Mouse (Mus musculus): ENCODE data around the gene Tmem184c. TPM values are rescaled to one million over a fixed set of nuclear protein-coding genes. Genes with fewer than 3 reads are reported as not detected.
A peak's percentile ranks its signal among the peaks of the same experiment; 100 is the strongest.

Gene Tmem184c
- polyA plus RNA-seq, 1 experiment from 2014 or later = 27.4 TPM

DNA sequence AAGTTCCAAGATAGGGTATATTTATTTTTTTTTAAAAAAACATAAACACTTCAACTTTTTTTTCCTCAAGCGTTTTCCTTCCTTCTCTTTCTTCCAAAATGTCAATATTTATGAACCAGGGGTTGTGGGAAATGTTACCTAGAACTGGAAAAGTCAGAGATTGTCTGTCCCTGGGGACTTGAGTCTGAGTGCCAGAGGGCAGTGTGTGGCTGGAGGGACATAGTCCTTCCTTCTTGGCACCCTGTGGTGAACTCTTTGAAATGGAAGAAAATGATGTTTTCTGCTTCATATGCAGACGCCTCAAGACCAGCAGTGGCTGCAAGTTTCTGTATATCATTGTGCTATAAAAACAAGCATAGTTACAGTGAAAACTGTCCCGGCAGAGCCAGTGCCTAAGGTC is 20.2 kb upstream of the Tmem184c start:
- Histone ChIP-seq H3K27me3 (ENCODE audit: control insufficient read depth, insufficient read depth, low read length) (no peaks in the 10 kb centered on the region), H3K4me1 (ENCODE audit: control insufficient read depth, insufficient read depth, low read length) (no peaks in the 10 kb centered on the region), H3K36me3 (ENCODE audit: control insufficient read depth, insufficient read depth, low read length) (no peaks in the 10 kb centered on the region), H3K27ac (ENCODE audit: low read depth, low read length) (no peak overlapping the region), H3K9ac (ENCODE audit: low read depth, low read length) (no peak overlapping the region), H3K4me2 (no peak overlapping the region), H3K9me3 (replicated peaks; ENCODE audit: control insufficient read depth, low read length) (no peaks in the 10 kb centered on the region), H3K4me3 (ENCODE audit: low read depth, low read length) (no peak overlapping the region)
- 56% methylated on average over 3 of the region's 3 CpGs for WGBS (ENCODE audit: insufficient replicate concordance)
- no peak for ATAC-seq (replicated peaks; ENCODE audit: insufficient number of reproducible peaks, low FRiP score, low TSS enrichment)

DNA sequence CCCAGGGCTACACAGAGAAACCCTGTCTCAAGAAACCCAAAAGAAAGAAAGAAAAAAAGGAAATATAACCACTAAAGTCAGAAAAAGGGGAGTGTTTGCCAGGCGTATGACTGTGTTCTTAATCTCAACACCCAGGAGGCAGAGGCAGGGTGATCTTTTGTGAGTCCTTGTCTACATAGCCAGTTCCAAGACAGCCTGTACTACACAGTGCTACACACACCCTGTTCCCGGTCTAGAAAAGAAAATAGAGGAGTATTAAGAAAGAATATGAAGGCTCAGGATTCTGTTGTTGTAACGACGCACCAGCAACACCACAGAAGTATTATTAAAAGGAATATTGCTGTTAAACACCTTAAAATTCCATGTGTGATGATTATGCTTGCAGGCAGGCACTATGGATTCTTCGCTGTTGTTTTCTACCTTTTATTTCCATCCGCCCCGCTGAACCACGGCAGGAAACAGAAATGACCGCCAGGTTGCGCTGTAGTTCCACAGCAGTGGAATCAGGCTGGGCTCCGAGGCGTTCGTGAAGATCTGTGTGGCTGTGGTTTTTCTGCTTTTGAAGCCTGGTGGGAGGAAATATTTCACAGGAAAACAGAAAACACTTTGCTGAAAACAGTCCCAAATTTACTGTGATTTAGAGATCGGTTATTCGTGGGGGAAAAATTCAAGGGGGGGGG is 19.5 kb upstream of the Tmem184c start:
- H3K9ac ChIP-seq (ENCODE audit: low read depth, low read length) = no peak overlapping the region
- no peak for ATAC-seq (replicated peaks; ENCODE audit: insufficient number of reproducible peaks, low FRiP score, low TSS enrichment)
- WGBS (ENCODE audit: insufficient replicate concordance) = 18% methylated on average over 15 of the region's 15 CpGs

DNA sequence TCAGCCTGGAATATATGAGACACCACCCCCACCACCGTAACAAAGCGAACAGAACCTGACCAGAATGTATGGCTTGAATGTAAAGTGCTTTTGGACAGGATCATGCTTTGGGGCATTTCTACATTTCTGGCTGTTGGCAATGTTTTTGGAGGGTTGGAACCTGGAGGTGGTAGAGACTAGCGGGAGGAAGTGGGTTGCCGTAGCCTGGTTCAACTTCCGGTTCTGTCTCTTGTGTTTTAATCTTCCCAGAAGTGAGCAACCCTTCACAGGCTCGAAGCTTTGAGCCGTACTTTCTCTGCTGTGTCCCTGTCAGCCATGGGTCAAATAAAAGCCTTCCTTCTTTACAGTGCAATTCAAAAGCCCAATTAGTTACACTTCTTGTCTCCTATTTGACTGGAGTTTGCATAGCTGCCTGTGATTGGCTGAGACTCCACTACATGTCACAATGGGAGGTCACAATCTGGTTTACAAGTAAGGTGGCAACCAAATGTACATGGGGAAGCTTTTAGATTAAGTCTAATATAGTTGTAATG is 13.2 kb upstream of the Tmem184c start:
- Histone ChIP-seq H3K27ac (ENCODE audit: low read depth, low read length) (no peak overlapping the region), H3K4me2 (no peak overlapping the region), H3K36me3 (ENCODE audit: control insufficient read depth, insufficient read depth, low read length) (no peaks in the 10 kb centered on the region), H3K4me3 (ENCODE audit: low read depth, low read length) (no peak overlapping the region), H3K9me3 (replicated peaks; ENCODE audit: control insufficient read depth, low read length) (no peaks in the 10 kb centered on the region), H3K9ac (ENCODE audit: low read depth, low read length) (no peak overlapping the region), H3K27me3 (ENCODE audit: control insufficient read depth, insufficient read depth, low read length) (no peaks in the 10 kb centered on the region), H3K4me1 (ENCODE audit: control insufficient read depth, insufficient read depth, low read length) (no peaks in the 10 kb centered on the region)
- no peak for ATAC-seq (replicated peaks; ENCODE audit: insufficient number of reproducible peaks, low FRiP score, low TSS enrichment)
- WGBS (ENCODE audit: insufficient replicate concordance) = 85% methylated on average over 7 of the region's 7 CpGs

More for the DNA sequence above, 19.5 kb upstream of the Tmem184c start:
- H3K4me3 ChIP-seq (ENCODE audit: low read depth, low read length) = no peak overlapping the region
- H3K4me2 ChIP-seq = no peak overlapping the region
- H3K27ac ChIP-seq (ENCODE audit: low read depth, low read length) = no peak overlapping the region
- H3K4me1 ChIP-seq (ENCODE audit: control insufficient read depth, insufficient read depth, low read length) = no peaks in the 10 kb centered on the region
- no peaks in the 10 kb centered on the region for H3K36me3 ChIP-seq (ENCODE audit: control insufficient read depth, insufficient read depth, low read length)
- no peaks in the 10 kb centered on the region for H3K9me3 ChIP-seq (replicated peaks; ENCODE audit: control insufficient read depth, low read length)
- no peaks in the 10 kb centered on the region for H3K27me3 ChIP-seq (ENCODE audit: control insufficient read depth, insufficient read depth, low read length)

DNA sequence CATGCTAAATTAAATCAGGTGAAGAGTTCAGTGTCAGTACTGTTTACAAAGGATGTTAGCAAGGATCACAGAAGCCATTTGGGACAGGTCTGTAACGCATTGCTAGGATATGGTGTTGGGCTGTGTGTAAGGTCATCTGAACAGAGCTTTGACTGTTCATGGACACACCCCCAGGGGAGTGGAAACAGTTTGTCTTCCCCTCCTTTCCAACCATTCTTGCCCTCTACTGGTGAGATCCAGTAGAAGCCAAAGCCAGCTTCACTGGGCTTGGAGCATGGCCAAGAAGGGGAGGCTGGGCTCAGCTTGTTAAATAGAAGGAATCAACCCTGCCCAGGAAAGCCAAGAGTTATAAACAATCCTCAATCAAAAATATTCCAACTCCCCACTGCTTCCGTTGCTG is 7.4 kb upstream of the Tmem184c start:
- H3K27me3 ChIP-seq (ENCODE audit: control insufficient read depth, insufficient read depth, low read length) = no peaks in the 10 kb centered on the region
- H3K36me3 ChIP-seq (ENCODE audit: control insufficient read depth, insufficient read depth, low read length) = no peaks in the 10 kb centered on the region
- no peak overlapping the region for H3K4me3 ChIP-seq (ENCODE audit: low read depth, low read length)
- H3K9me3 ChIP-seq (replicated peaks; ENCODE audit: control insufficient read depth, low read length) = no peaks in the 10 kb centered on the region
- H3K27ac ChIP-seq (ENCODE audit: low read depth, low read length) = no peak overlapping the region
- no peak overlapping the region for H3K9ac ChIP-seq (ENCODE audit: low read depth, low read length)
- no peaks in the 10 kb centered on the region for H3K4me1 ChIP-seq (ENCODE audit: control insufficient read depth, insufficient read depth, low read length)
- no peak overlapping the region for H3K4me2 ChIP-seq
- WGBS (ENCODE audit: insufficient replicate concordance) = 64% methylated on average over 2 of the region's 2 CpGs
- no peak for ATAC-seq (replicated peaks; ENCODE audit: insufficient number of reproducible peaks, low FRiP score, low TSS enrichment)

DNA sequence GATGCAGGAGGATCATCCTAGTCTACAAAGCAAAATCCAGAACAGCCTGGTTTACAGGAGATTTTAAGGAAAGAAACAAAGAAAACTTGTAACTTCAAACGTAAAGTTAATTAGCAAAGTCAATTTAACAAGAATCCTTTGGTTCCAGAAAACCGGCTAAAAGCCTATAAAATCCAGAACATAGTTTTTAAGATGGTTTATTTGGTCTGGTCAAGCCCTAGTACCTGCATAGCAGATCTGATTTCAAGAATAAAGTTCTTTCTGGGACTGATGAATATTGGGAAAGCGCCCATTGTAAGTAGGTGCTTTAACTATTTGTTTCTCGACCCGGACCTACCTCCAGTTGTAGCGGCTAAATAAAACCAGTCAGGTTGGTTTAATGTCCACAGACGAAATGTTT is 877 bp downstream of the Tmem184c start:
- no peak overlapping the region for H3K27ac ChIP-seq (ENCODE audit: low read depth, low read length)
- 17% methylated on average over 7 of the region's 7 CpGs for WGBS (ENCODE audit: insufficient replicate concordance)
- H3K9me3 ChIP-seq (replicated peaks; ENCODE audit: control insufficient read depth, low read length) = no peaks in the 10 kb centered on the region
- no peaks in the 10 kb centered on the region for H3K27me3 ChIP-seq (ENCODE audit: control insufficient read depth, insufficient read depth, low read length)
- H3K4me2 ChIP-seq = peak overlapping the region; percentile 81
- H3K9ac ChIP-seq (ENCODE audit: low read depth, low read length) = peak overlapping the region; percentile 76
- H3K36me3 ChIP-seq (ENCODE audit: control insufficient read depth, insufficient read depth, low read length) = no peaks in the 10 kb centered on the region
- H3K4me3 ChIP-seq (ENCODE audit: low read depth, low read length) = peak overlapping the region; percentile 85
- no peaks in the 10 kb centered on the region for H3K4me1 ChIP-seq (ENCODE audit: control insufficient read depth, insufficient read depth, low read length)
- ATAC-seq (replicated peaks; ENCODE audit: insufficient number of reproducible peaks, low FRiP score, low TSS enrichment) = no peak

DNA sequence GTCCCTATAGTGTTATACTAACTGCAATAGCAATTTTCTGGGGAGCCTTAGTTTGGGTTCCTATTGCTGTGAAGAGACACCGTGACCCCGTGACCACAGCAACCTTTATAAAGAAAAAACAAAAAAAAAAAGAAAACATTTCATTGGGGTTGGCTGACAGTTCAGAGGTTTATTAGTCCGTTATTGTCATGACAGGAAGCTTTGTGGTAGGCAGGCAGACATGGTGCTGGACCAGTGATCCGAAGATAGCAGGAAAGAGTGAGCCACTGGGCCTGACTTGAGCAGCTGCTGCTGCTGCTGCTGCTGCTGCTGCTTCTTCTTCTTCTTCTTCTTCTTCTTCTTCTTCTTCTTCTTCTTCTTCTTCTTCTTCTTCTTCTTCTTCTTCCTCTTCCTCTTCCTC is 26.3 kb downstream of the Tmem184c start:
- Histone ChIP-seq H3K9ac (ENCODE audit: low read depth, low read length) (no peak overlapping the region), H3K4me2 (no peak overlapping the region), H3K9me3 (replicated peaks; ENCODE audit: control insufficient read depth, low read length) (no peaks in the 10 kb centered on the region), H3K4me3 (ENCODE audit: low read depth, low read length) (no peak overlapping the region), H3K27me3 (ENCODE audit: control insufficient read depth, insufficient read depth, low read length) (no peaks in the 10 kb centered on the region), H3K36me3 (ENCODE audit: control insufficient read depth, insufficient read depth, low read length) (peaks cover 5% of the 10 kb centered on the region), H3K27ac (ENCODE audit: low read depth, low read length) (no peak overlapping the region), H3K4me1 (ENCODE audit: control insufficient read depth, insufficient read depth, low read length) (no peaks in the 10 kb centered on the region)
- WGBS (ENCODE audit: insufficient replicate concordance) = 87% methylated on average over 4 of the region's 4 CpGs
- ATAC-seq (replicated peaks; ENCODE audit: insufficient number of reproducible peaks, low FRiP score, low TSS enrichment) = no peak

DNA sequence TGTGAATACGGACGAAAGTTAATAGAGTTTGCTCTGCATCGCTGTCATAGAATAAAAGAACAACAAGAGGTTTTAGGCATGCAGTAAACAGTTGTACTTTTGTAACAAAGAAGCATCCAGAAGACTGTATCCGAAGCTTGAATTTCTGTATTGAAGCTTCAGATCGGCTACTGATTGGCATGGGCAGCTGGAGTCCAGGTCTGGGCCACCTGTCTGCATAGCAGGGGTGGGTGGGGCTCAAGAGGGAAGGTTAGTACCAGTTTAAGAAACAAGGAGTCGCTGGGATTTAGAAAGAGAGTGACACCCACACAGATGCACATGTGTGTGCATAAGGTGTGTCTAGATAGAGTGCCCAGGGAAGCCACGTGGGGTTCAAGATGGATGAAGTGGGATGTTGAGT is 32.8 kb downstream of the Tmem184c start:
- H3K27me3 ChIP-seq (ENCODE audit: control insufficient read depth, insufficient read depth, low read length) = no peaks in the 10 kb centered on the region
- no peaks in the 10 kb centered on the region for H3K9me3 ChIP-seq (replicated peaks; ENCODE audit: control insufficient read depth, low read length)
- no peak overlapping the region for H3K4me3 ChIP-seq (ENCODE audit: low read depth, low read length)
- H3K27ac ChIP-seq (ENCODE audit: low read depth, low read length) = no peak overlapping the region
- H3K4me1 ChIP-seq (ENCODE audit: control insufficient read depth, insufficient read depth, low read length) = peaks cover 2% of the 10 kb centered on the region; the same call in 1 of the 2 replicates
- WGBS (ENCODE audit: insufficient replicate concordance) = 90% methylated on average over 7 of the region's 7 CpGs
- H3K4me2 ChIP-seq = no peak overlapping the region
- H3K9ac ChIP-seq (ENCODE audit: low read depth, low read length) = no peak overlapping the region
- H3K36me3 ChIP-seq (ENCODE audit: control insufficient read depth, insufficient read depth, low read length) = peaks cover 5% of the 10 kb centered on the region
- no peak for ATAC-seq (replicated peaks; ENCODE audit: insufficient number of reproducible peaks, low FRiP score, low TSS enrichment)

DNA sequence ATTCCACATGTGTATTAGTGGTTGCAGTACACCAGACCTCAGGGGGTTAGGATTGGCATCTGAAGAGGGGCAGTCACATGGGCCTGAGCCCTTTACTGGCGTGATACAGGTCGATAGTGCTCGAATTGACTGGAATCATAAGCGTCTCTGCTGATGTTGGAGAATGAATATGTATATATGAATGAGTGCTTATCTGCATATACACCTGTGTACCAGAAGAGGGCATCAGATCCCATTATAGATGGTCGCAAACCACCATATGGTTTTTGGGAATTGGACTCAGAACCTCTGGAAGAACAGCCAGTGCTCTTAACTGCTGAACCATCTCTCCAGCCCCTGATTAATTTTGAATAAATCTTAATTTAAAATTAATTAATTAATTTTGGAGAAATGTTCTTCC is 36.3 kb downstream of the Tmem184c start:
- no peaks in the 10 kb centered on the region for H3K27me3 ChIP-seq (ENCODE audit: control insufficient read depth, insufficient read depth, low read length)
- no peak overlapping the region for H3K9ac ChIP-seq (ENCODE audit: low read depth, low read length)
- H3K4me3 ChIP-seq (ENCODE audit: low read depth, low read length) = no peak overlapping the region
- ATAC-seq (replicated peaks; ENCODE audit: insufficient number of reproducible peaks, low FRiP score, low TSS enrichment) = no peak
- H3K36me3 ChIP-seq (ENCODE audit: control insufficient read depth, insufficient read depth, low read length) = peaks cover 6% of the 10 kb centered on the region; the same call in 1 of the 2 replicates
- H3K9me3 ChIP-seq (replicated peaks; ENCODE audit: control insufficient read depth, low read length) = no peaks in the 10 kb centered on the region
- peaks cover 2% of the 10 kb centered on the region; the same call in 1 of the 2 replicates for H3K4me1 ChIP-seq (ENCODE audit: control insufficient read depth, insufficient read depth, low read length)
- H3K27ac ChIP-seq (ENCODE audit: low read depth, low read length) = no peak overlapping the region
- 81% methylated on average over 5 of the region's 5 CpGs for WGBS (ENCODE audit: insufficient replicate concordance)
- no peak overlapping the region for H3K4me2 ChIP-seq

DNA sequence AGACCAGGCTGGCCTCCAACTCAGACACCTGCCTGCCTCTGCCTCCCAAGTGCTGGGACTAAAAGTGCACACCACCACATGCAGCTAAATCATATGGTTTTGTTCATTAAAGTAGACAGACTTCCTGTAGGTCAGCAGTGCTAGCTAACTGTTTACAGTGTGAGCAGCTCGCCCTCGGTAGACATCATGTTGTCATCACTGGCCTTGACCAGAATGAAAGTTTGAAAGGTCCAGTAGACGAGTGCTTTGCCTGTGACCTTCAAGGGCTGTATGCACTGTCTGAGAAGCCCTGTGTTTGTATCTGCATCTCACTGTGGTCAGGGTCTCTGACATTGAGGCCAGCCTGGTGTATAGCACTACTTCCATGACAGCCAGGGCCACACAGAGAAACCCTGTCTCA is 49.1 kb downstream of the Tmem184c start:
- no peak for ATAC-seq (replicated peaks; ENCODE audit: insufficient number of reproducible peaks, low FRiP score, low TSS enrichment)
- H3K27me3 ChIP-seq (ENCODE audit: control insufficient read depth, insufficient read depth, low read length) = no peaks in the 10 kb centered on the region
- 78% methylated on average over 3 of the region's 3 CpGs for WGBS (ENCODE audit: insufficient replicate concordance)
- no peak overlapping the region for H3K9ac ChIP-seq (ENCODE audit: low read depth, low read length)
- peaks cover 31% of the 10 kb centered on the region for H3K36me3 ChIP-seq (ENCODE audit: control insufficient read depth, insufficient read depth, low read length)
- H3K4me3 ChIP-seq (ENCODE audit: low read depth, low read length) = no peak overlapping the region
- H3K9me3 ChIP-seq (replicated peaks; ENCODE audit: control insufficient read depth, low read length) = no peaks in the 10 kb centered on the region
- H3K27ac ChIP-seq (ENCODE audit: low read depth, low read length) = no peak overlapping the region
- no peak overlapping the region for H3K4me2 ChIP-seq
- no peaks in the 10 kb centered on the region for H3K4me1 ChIP-seq (ENCODE audit: control insufficient read depth, insufficient read depth, low read length)
